Mouse (Mus musculus) MEL-GATA-1-ER (cell line): Measurements from ENCODE around the gene Gngt2.

Experiments
- DNase-seq: peaks from one replicate; pipeline ENCODE4 v3.0.0-alpha.2; 2012; ENCODE audit warnings: low read depth; ENCODE audit errors: extremely low read depth

Gngt2 gene

GRCm38 (mm10) chr11:95826317-95827167 lies 10.5 kb upstream of the Gngt2 start:
- no peak for DNase-seq

GRCm38 (mm10) chr11:95827168-95827447 lies 9.9 kb upstream of the Gngt2 start:
- DNase-seq: no peak

GRCm38 (mm10) chr11:95827464-95828085 lies 9.4 kb upstream of the Gngt2 start:
- no peak for DNase-seq

- no peak for DNase-seq
These were observed 8.6 kb upstream of the Gngt2 start for GRCm38 (mm10) chr11:95828181-95828964.

- DNase-seq: no peak
These were observed 7.4 kb upstream of the Gngt2 start for GRCm38 (mm10) chr11:95829526-95830050.

- DNase-seq: no peak
These were observed 6.4 kb upstream of the Gngt2 start for GRCm38 (mm10) chr11:95830411-95831275.

GRCm38 (mm10) chr11:95831276-95831619 lies 5.8 kb upstream of the Gngt2 start:
- DNase-seq: no peak

- DNase-seq: no peak
These were observed 5.4 kb upstream of the Gngt2 start for GRCm38 (mm10) chr11:95831641-95832040.

- no peak for DNase-seq
These were observed 4.6 kb upstream of the Gngt2 start for GRCm38 (mm10) chr11:95832129-95833005.

- DNase-seq: no peak
These were observed 3.9 kb upstream of the Gngt2 start for GRCm38 (mm10) chr11:95833006-95833570.

GRCm38 (mm10) chr11:95833631-95834142 lies 3.3 kb upstream of the Gngt2 start:
- no peak for DNase-seq

- peak; percentile 73 for DNase-seq
These were observed 2.8 kb upstream of the Gngt2 start for GRCm38 (mm10) chr11:95834143-95834667.

- peak; percentile 96 for DNase-seq
These were observed 2.0 kb upstream of the Gngt2 start for GRCm38 (mm10) chr11:95834742-95835710.

- no peak for DNase-seq
These were observed 1.2 kb upstream of the Gngt2 start for GRCm38 (mm10) chr11:95835832-95836231.

GRCm38 (mm10) chr11:95836433-95836832 lies 583 bp upstream of the Gngt2 start:
- DNase-seq: no peak

- DNase-seq: no peak
These were observed 1.6 kb downstream of the Gngt2 start for GRCm38 (mm10) chr11:95838598-95838997.

GRCm38 (mm10) chr11:95838999-95839868 lies 2.2 kb downstream of the Gngt2 start:
- no peak for DNase-seq
